Mouse (Mus musculus): Measurements from ENCODE around the gene Cep250.

DNA sequence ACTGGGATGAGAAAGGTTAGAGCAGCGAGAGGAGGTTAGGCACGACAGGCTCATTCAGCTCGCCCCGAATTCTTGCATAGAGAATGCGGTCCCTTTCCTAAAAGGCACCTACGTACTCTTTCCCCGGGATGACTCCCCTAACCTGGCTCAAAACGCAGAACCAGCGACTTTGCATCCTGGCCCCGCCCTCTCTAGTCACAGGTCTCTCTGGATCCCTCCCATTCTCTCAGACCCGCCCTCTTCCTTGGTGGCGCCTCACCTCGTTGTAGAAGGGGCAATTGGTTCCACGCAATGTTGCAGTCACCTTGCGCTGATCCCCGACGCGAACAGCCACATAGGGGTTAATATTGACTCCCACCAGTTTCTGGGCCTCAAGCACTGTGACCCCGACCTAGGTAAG lies 91.7 kb downstream of the Cep250 start:
- TF ChIP-seq CTCF (IDR thresholded peaks at IDR 0.05; ENCODE audit: insufficient read depth, low read depth, low read length) (no peak), POLR2A (IDR thresholded peaks at IDR 0.05; ENCODE audit: insufficient read depth, low read depth, low read length) (no peak)

Measured in olfactory bulb, adult 2 months (tissue).